Mouse (Mus musculus): ENCODE data around the gene Cdc42bpg.

DNA sequence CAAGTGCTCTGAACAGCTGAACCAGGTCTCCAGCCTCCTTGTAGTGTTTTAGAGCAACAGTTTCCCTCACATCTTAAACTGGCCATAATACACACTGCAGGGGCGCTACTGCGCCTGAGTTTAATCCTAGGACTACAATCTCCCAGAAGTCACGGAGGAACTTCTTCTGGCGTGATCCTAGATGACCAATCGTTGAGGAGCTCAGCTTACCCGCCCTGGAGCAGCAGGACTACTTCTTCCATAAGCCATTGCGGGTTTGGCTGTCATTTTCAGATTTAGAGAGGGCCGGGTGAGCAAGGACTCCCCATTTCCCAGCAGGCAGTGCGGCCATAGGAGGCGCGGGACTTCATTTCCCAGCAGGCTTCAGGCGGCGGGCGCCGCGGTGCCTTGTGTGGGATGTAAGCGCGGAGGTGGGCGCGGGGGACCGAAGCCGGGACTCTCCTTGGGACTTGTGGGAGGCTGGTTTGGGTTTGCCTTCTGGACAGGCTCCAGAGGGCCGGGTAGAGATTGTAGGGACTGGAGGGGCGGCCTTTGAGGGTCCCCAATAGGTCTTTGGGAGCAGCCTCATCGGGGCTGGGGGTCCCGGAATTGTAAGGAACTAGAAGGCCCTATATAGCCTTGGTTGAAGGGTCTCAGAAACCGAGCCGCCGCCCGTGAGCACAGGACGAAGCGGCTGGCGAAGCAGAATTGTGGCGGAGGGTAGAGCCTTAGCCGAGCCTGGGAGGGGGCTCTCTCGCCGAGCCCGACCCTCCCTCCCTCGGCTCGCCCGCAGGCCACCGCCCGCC is 28.6 kb downstream of the Cdc42bpg start, which contains the start of gene Men1:
- TF ChIP-seq POLR2A (IDR thresholded peaks at IDR 0.05; ENCODE audit: insufficient read depth, low read depth, low read length) (peak; percentile 75), CTCF (IDR thresholded peaks at IDR 0.05) (peak; percentile 73)
